Mouse (Mus musculus): ENCODE measurements around the gene Ttpal. TPM values are rescaled to one million over a fixed set of nuclear protein-coding genes. Genes with fewer than 3 reads are reported as not detected.

Gene Ttpal
- 27.5 and 31.8 TPM in 2 replicates for polyA plus RNA-seq (2016; fragmentation: Nextera tagmentation; extraction: Ambion mirVana)

DNA sequence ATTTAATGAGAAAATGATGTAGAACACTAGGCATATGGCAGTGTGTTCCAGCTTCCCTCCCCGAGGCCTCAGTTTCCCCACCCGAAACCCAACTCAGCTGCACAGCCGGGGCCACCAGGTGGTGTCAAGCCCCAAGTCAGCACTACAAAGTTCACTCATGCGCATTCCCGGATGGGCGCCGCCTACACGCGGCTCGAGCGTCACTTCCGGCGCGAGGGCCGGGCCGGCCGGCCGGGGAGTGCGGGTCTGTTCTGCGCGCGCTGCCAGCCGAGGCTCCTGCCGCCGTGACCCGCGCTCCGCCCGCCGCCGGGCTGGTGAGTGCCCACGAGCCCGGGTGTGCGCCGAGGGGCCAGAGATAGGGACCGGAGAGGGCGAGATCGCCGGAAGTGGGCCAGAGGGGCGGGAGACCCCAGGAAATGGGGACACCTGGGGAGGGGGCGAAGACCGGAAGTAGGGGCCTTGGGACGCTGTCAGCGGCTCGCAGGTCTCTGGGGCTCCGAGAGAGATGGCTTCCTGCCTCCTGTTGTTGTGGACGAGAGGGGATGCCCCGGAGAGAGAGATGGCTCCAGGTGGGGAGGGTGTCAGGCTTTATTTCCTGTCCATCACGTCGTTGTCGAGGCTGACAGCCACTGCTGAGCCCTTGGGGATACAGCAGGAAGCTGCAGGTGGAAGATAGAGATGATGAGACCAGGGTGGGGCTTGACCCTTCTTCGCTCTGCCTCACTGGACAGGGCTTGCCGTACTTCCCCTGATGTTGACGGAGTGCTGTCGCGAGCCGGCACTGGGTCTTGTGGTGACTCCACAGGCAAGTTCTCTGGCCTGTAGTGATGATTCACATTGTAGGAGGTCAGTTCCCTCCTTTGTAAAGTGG is at the start of gene Ttpal:
TSS of gene Ttpal (plus strand) at position 214 of the 871 bp plus-strand sequence.
- Histone ChIP-seq H3K9me3 (no peaks in the 10 kb centered on the region), H3K4me1 (peaks cover 13% of the 10 kb centered on the region), H3K36me3 (0 out of 2 replicates have a peak, but pooled peaks cover 2% of the 10 kb centered on the region), H3K4me3 (peak within 1 kb of the TSS; percentile 99), H3K27me3 (ENCODE audit: insufficient read depth, poor library complexity, severe bottlenecking) (no peaks in the 10 kb centered on the region), H3K27ac (peak within 1 kb of the TSS; percentile 99)
- peak; percentile 94 for DNase-seq (ENCODE audit: low spot score)
- 1% methylated on average over 57 of the region's 57 CpGs for WGBS

DNA sequence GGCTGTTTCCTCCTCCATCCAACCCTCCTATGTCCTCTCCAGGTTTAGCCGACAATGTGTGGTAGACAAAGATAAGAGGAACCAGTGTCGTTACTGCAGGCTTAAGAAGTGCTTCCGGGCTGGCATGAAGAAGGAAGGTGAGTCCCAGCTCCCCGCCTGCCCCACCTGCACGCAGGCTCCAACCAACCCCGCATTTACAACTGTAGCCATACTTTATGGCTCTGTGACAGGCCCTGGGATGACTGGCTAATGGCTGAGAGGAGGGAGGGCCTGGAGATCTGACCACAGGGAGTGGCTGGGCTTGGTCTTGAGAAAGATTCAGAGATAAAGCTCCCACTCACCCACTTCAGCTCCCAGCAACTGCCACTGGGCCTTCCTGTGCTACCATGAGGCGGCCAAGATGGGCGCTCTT is 49.6 kb upstream of the Ttpal start:
- 63% methylated on average over 8 of the region's 8 CpGs for WGBS

DNA sequence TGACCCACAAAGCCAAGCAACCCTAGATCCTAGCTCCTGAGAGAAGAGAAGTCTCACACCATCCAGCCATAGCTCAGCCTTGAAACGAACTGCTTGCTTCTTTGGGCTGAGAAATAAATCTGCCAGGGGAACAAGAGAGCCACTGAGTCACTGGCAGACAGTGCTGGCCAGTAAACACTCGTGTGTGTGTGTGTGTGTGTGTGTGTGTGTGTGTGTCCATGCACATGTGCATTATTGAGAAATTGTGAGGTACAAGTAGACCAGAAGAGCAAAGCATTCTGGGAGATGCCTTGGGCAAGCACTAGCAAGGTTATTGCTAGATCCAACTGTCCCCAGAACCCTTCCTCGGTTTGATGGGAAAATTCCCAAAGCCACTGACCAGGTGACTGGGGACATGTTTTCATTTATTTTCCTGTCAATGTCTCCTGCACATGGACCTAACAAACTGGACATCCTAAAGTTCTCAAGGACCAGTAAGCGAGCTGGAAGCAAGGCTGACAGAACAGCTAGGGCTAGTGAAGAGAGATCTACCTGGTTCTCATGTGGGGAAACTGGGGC is 47.6 kb upstream of the Ttpal start:
- Histone ChIP-seq H3K27me3 (ENCODE audit: insufficient read depth, poor library complexity, severe bottlenecking) (peaks cover 73% of the 10 kb centered on the region), H3K27ac (no peak overlapping the region), H3K4me1 (peaks cover 23% of the 10 kb centered on the region), H3K4me3 (no peak overlapping the region), H3K36me3 (no peaks in the 10 kb centered on the region), H3K9me3 (no peaks in the 10 kb centered on the region)
- no peak for DNase-seq (ENCODE audit: low spot score)
- WGBS: 75% methylated on average over 4 of the region's 4 CpGs

More for the DNA sequence above, 49.6 kb upstream of the Ttpal start:
- Histone ChIP-seq H3K9me3 (no peaks in the 10 kb centered on the region), H3K4me3 (no peak overlapping the region), H3K27ac (no peak overlapping the region), H3K36me3 (no peaks in the 10 kb centered on the region), H3K4me1 (peaks cover 20% of the 10 kb centered on the region), H3K27me3 (ENCODE audit: insufficient read depth, poor library complexity, severe bottlenecking) (peaks cover 79% of the 10 kb centered on the region)
- no peak for DNase-seq (ENCODE audit: low spot score)

DNA sequence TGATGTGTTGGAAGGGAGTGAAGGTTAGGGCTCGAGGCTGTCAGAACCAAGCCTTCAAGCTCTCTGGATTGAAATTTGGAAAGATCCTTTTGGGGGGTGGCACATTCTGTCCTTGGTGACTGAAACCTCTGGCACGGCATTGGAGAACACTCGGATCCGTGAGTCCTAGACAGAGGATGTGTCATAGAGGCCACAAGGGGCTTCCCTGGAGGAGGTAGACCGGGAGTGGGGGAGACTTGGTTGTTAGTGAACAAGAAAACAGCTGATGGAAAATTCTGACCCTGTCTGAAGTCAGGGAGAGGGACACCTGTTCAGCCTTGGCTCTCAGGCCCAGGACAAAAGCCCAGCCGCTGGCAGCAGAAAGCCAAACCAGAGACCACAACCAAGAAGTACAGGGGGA is 47.1 kb upstream of the Ttpal start:
- DNase-seq (ENCODE audit: low spot score): no peak
- H3K27ac ChIP-seq: no peak overlapping the region
- 67% methylated on average over 6 of the region's 6 CpGs for WGBS
- H3K9me3 ChIP-seq: no peaks in the 10 kb centered on the region
- H3K4me3 ChIP-seq: no peak overlapping the region
- peaks cover 23% of the 10 kb centered on the region for H3K4me1 ChIP-seq
- peaks cover 69% of the 10 kb centered on the region for H3K27me3 ChIP-seq (ENCODE audit: insufficient read depth, poor library complexity, severe bottlenecking)
- no peaks in the 10 kb centered on the region for H3K36me3 ChIP-seq

DNA sequence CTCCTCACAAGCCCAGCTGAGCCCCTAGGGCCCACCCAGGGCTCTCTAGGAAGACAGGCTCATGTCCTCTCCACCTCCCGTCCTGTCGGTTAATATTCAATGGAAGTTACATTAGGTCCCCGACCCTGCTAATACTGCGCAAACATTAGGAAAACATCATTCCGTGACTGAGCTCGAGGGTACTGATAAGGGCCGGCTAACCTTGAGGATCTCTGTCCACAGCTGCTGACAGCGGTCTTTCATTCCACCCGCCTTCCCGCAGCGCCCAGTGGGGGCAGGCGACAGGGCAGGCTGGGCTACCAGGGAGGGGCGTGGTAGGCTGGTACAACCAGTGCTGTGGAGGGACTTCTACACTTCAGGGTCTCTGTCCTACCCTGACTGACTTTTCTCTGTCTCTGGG is 46.7 kb upstream of the Ttpal start:
- H3K36me3 ChIP-seq: no peaks in the 10 kb centered on the region
- H3K27ac ChIP-seq: no peak overlapping the region
- DNase-seq (ENCODE audit: low spot score): no peak
- peaks cover 70% of the 10 kb centered on the region for H3K27me3 ChIP-seq (ENCODE audit: insufficient read depth, poor library complexity, severe bottlenecking)
- no peaks in the 10 kb centered on the region for H3K9me3 ChIP-seq
- no peak overlapping the region for H3K4me3 ChIP-seq
- peaks cover 23% of the 10 kb centered on the region for H3K4me1 ChIP-seq
- WGBS: 24% methylated on average over 13 of the region's 13 CpGs

DNA sequence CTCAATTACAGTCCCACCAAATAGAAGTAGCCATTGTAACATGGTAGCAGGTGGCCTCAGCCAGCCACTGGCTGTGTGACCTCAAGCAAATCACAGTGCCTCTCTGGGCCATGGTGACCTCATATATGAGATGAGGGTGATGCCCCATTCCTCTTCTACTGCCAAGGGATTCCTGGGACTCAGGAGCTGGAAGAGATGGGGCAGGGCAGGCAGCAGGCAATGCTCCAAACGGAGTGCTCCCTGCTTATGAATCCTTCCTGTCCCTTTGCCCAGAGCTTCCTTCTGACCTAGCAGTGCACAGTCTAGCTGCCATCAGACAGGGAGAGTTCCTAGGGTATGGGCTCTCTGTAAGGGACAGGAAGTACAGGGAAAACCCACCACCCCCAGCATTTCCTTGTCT is 43.6 kb upstream of the Ttpal start:
- peaks cover 73% of the 10 kb centered on the region for H3K27me3 ChIP-seq (ENCODE audit: insufficient read depth, poor library complexity, severe bottlenecking)

DNA sequence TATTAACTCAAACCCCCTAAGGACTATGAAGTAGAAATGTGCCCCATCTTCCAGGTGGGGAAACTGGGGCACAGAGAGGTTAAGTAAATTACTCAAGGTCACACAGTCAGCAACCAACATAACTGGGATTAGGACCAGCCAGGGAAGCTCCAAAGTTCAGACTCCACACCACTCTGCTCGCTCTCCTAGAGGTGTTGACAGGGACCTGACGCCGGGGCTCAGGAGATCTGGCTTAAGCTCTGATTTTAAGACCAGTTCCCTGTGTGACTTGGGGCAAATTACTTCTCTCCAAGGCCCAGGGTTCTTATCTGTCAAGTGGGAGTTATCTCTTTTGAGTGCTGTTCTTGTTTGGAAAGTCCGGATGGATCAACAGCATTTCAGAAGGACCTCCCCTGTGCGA is 42.9 kb upstream of the Ttpal start:
- H3K36me3 ChIP-seq: no peaks in the 10 kb centered on the region
- WGBS: 21% methylated on average over 5 of the region's 5 CpGs
- H3K27ac ChIP-seq: no peak overlapping the region
- no peak overlapping the region for H3K4me3 ChIP-seq
- no peak for DNase-seq (ENCODE audit: low spot score)
- no peaks in the 10 kb centered on the region for H3K9me3 ChIP-seq
- H3K27me3 ChIP-seq (ENCODE audit: insufficient read depth, poor library complexity, severe bottlenecking): peaks cover 73% of the 10 kb centered on the region
- H3K4me1 ChIP-seq: peaks cover 23% of the 10 kb centered on the region

More for the DNA sequence above, 43.6 kb upstream of the Ttpal start:
- Histone ChIP-seq H3K4me1 (peaks cover 23% of the 10 kb centered on the region), H3K9me3 (no peaks in the 10 kb centered on the region), H3K27ac (no peak overlapping the region), H3K36me3 (no peaks in the 10 kb centered on the region), H3K4me3 (no peak overlapping the region)
- 91% methylated on average over 1 of the region's 1 CpGs for WGBS
- no peak for DNase-seq (ENCODE audit: low spot score)

DNA sequence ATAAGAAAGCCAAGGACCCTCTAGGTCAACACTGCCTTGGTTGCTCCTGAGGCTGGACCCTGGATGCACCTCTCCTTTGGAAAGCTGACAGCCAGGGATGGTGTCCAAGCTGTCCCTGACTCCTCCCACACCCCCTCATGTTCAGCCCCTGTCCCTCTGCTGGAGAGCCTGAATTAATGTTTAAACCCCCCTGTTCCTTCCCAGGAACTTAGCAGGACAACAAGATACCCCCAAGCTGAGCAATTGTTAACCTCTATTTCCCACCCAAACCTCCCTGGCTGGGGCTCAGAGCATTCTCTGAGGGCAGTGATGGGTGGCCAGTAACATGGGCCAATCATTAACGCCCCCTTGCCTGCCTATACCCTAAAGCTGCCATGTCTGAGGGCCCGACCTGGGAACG is 41.9 kb upstream of the Ttpal start:
- Histone ChIP-seq H3K27ac (no peak overlapping the region), H3K27me3 (ENCODE audit: insufficient read depth, poor library complexity, severe bottlenecking) (peaks cover 71% of the 10 kb centered on the region), H3K4me3 (no peak overlapping the region), H3K9me3 (no peaks in the 10 kb centered on the region), H3K4me1 (peaks cover 19% of the 10 kb centered on the region), H3K36me3 (no peaks in the 10 kb centered on the region)
- DNase-seq (ENCODE audit: low spot score): no peak
- 83% methylated on average over 3 of the region's 3 CpGs for WGBS

DNA sequence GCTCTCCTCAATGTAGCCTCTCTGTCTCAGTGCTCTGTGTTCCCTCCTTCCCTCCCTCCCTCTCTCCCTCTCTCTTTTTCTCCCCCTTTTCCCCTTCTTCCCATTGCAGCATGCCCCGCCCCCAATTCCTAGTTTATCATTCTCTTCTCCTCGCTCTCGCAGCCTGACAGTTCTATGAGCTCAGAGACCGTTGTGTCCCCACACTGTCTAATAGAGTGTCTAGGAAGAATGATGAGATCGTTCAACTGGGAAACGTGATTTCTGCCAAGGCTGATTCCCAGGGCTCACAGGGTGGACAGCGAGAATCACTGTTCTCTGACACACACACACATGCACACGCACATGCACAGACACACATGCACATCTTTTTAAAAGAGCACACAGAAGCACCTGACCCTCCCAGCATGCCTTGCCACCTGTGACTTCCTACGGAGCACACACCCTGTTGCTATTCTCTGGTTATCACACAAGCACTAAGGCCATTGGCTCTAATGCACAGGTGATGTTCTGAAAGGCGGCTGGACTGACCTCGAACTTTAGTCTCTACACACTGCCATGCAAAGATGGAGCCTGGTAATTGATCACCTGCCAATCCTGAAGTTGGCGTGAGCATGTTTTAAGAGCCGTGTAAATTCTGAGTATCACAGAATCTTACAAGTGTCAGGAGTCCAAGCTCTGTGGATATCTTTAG is 40.7 kb upstream of the Ttpal start:
- DNase-seq (ENCODE audit: low spot score): no peak
- no peaks in the 10 kb centered on the region for H3K9me3 ChIP-seq
- peaks cover 77% of the 10 kb centered on the region for H3K27me3 ChIP-seq (ENCODE audit: insufficient read depth, poor library complexity, severe bottlenecking)
- no peaks in the 10 kb centered on the region for H3K36me3 ChIP-seq
- no peak overlapping the region for H3K4me3 ChIP-seq
- no peak overlapping the region for H3K27ac ChIP-seq
- peaks cover 11% of the 10 kb centered on the region for H3K4me1 ChIP-seq
- 78% methylated on average over 13 of the region's 13 CpGs for WGBS

DNA sequence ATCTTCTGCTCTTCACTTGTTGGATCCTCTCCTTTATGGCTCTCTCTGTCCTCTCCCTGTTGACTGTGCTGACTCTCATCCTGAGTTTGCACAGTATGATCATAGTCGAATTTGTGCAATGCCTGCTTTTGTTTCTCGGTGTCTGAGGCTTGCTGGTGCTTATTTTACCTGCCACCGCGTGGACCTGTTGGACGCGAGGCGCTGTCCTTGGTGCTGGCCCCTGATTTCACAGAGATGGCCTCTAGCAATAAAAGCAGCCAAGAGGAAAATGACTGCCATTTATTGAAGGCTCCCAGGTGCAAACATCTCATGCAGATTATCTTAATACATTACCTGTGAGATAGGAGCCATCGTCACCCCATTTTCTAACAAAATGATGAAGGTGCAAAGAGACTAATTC is 37.5 kb upstream of the Ttpal start:
- Histone ChIP-seq H3K4me3 (no peak overlapping the region), H3K36me3 (no peaks in the 10 kb centered on the region), H3K27ac (no peak overlapping the region), H3K9me3 (no peaks in the 10 kb centered on the region), H3K4me1 (no peaks in the 10 kb centered on the region), H3K27me3 (ENCODE audit: insufficient read depth, poor library complexity, severe bottlenecking) (peaks cover 71% of the 10 kb centered on the region)
- DNase-seq (ENCODE audit: low spot score): no peak
- 22% methylated on average over 8 of the region's 8 CpGs for WGBS

DNA sequence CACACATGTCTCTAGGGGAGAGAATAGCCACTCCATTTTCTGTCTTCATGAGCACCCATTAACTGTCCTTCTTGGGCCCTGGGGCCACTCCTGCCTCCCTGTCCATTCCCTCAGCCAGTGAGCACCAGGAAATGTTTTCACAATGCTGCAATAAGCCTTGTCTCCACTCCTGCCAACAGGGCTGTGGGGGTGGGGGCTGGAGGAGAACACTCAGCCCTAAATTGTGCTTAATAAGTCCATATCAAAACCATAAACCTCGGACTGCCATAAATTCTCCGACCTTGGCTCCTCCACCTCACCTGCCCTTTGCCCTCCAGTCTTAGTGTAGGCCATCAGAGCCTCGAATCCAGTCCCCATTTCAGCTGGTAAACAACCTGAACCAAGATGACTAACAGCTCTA is 27.8 kb upstream of the Ttpal start:
- no peak for DNase-seq (ENCODE audit: low spot score)
- WGBS: 83% methylated on average over 3 of the region's 3 CpGs
- no peak overlapping the region for H3K27ac ChIP-seq
- no peaks in the 10 kb centered on the region for H3K9me3 ChIP-seq
- peaks cover 54% of the 10 kb centered on the region for H3K27me3 ChIP-seq (ENCODE audit: insufficient read depth, poor library complexity, severe bottlenecking)
- H3K4me1 ChIP-seq: no peaks in the 10 kb centered on the region
- H3K4me3 ChIP-seq: no peak overlapping the region
- H3K36me3 ChIP-seq: no peaks in the 10 kb centered on the region

DNA sequence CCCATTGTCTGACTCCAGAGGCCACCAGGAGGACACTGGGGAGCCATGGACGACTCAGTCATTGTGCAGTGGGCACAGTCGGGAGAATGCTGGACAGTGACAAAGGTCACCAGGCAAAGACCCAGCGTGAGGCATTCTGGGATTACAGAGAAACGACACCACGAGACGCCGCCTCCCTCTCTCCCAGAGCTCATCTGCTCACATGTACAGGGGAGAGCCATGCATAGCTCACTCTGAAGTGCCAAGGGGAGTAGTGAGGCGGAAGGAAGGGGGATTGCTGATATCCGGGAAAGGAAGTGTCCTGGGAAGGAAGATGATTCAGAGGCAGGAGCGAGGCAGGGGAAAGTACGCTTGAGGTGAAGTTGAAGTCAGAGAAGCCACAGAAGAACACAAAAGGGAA is 26.9 kb upstream of the Ttpal start:
- H3K27ac ChIP-seq: no peak overlapping the region
- no peaks in the 10 kb centered on the region for H3K9me3 ChIP-seq
- H3K36me3 ChIP-seq: no peaks in the 10 kb centered on the region
- WGBS: 46% methylated on average over 11 of the region's 11 CpGs
- no peak overlapping the region for H3K4me3 ChIP-seq
- H3K27me3 ChIP-seq (ENCODE audit: insufficient read depth, poor library complexity, severe bottlenecking): peaks cover 49% of the 10 kb centered on the region
- DNase-seq (ENCODE audit: low spot score): no peak
- H3K4me1 ChIP-seq: no peaks in the 10 kb centered on the region

DNA sequence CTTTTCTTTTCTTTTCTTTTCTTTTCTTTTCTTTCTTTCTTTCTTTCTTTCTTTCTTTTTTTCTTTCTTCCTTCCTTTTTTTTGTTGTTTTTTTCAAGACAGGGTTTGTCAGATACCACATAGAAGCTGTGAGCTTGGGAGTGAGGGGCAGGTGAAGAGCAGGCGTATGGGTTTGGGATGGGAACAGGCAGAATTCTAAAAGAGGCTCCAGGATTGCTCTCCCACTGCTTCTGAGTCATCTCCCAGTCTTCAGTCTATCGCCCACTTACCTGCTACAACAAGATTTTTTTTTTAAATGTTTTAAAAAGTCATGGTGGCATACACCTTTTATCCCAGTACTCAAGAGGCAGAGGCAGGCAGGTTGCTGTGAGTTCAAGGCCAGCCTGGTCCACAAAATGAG is 24.1 kb upstream of the Ttpal start:
- H3K27me3 ChIP-seq (ENCODE audit: insufficient read depth, poor library complexity, severe bottlenecking): peaks cover 35% of the 10 kb centered on the region
- no peaks in the 10 kb centered on the region for H3K9me3 ChIP-seq
- no peak overlapping the region for H3K4me3 ChIP-seq
- H3K27ac ChIP-seq: no peak overlapping the region
- H3K4me1 ChIP-seq: no peaks in the 10 kb centered on the region
- 81% methylated on average over 2 of the region's 2 CpGs for WGBS
- no peak for DNase-seq (ENCODE audit: low spot score)
- no peaks in the 10 kb centered on the region for H3K36me3 ChIP-seq
